Mouse (Mus musculus) kidney, adult 2 months (tissue): ENCODE data around the gene Taar4. TPM values are rescaled to one million over a fixed set of nuclear protein-coding genes. Genes with fewer than 3 reads are reported as not detected.
A peak's percentile ranks its signal among the peaks of the same experiment; 100 is the strongest.

Experiments
- DNase-seq: peaks from one replicate; pipeline ENCODE4 v3.0.0; 2021
- H3K27ac ChIP-seq: fragments of 200-500 bp; 2 replicates; pipeline ENCODE4 v1.5.1; 2012; ENCODE audit warnings: low read depth, low read length, control low read depth, inconsistent platforms; ENCODE audit not compliant: insufficient read depth
- H3K27me3 ChIP-seq: fragments of 200-500 bp; replicated peaks from 2 replicates; pipeline ENCODE4 v1.6.1; 2012; ENCODE audit warnings: mild to moderate bottlenecking, moderate library complexity, low read length, inconsistent platforms; ENCODE audit not compliant: control insufficient read depth, insufficient read depth
- H3K36me3 ChIP-seq: fragments of 200-500 bp; 2 replicates; pipeline ENCODE4 v1.6.1; 2012; ENCODE audit warnings: mild to moderate bottlenecking, moderate library complexity, low read length, inconsistent platforms; ENCODE audit not compliant: control insufficient read depth, insufficient read depth
- H3K4me1 ChIP-seq: fragments of 200-500 bp; 2 replicates; pipeline ENCODE4 v1.6.1; 2011; ENCODE audit warnings: low read length; ENCODE audit not compliant: control insufficient read depth, insufficient read depth
- H3K4me3 ChIP-seq: fragments of 200-500 bp; 2 replicates; pipeline ENCODE4 v1.5.1; 2011; ENCODE audit warnings: mild to moderate bottlenecking, low read depth, low read length, control low read depth; ENCODE audit not compliant: insufficient read depth
- CTCF ChIP-seq: fragments of 200-500 bp; conservative IDR thresholded peaks from 2 replicates; pipeline ENCODE4 v1.5.1; 2011; ENCODE audit warnings: low read depth, mild to moderate bottlenecking, control low read depth, low read length, moderate library complexity, mixed read lengths; ENCODE audit not compliant: insufficient read depth, insufficient read length
- POLR2A ChIP-seq: fragments of 200-500 bp; IDR thresholded peaks from one replicate; pipeline ENCODE4 v1.6.1; 2011; ENCODE audit warnings: low read depth, low read length, control low read depth
- WGBS: fragments of 180-500 bp; shearing (Covaris S2); methylation state at CpG from one replicate; pipeline ENCODE4 v1.1.7; 2018; 5-methylcytosine and 5-hydroxymethylcytosine counted together
- polyA plus RNA-seq: library from polyadenylated mRNA; depleted of rRNA; stranded (reverse); fragments of >200 nt; gene quantifications from 2 replicates; pipeline ENCODE4 v1.2.3, GENCODE M21; 2012

The Taar4 gene
- polyA plus RNA-seq, 1 experiment: not detected

- DNase-seq: no peak
- Histone ChIP-seq H3K27ac (no peak overlapping the region), H3K4me1 (no peaks in the 10 kb centered on the region), H3K4me3 (no peak overlapping the region), H3K27me3 (no peaks in the 10 kb centered on the region), H3K36me3 (no peaks in the 10 kb centered on the region)
- WGBS: 47% methylated on average over 4 of the region's 4 CpGs
- TF ChIP-seq POLR2A (no peak), CTCF (no peak)
Observed at GRCm38 (mm10) chr10:23977958-23978357, 17.7 kb downstream of the Taar4 start.

DNA sequence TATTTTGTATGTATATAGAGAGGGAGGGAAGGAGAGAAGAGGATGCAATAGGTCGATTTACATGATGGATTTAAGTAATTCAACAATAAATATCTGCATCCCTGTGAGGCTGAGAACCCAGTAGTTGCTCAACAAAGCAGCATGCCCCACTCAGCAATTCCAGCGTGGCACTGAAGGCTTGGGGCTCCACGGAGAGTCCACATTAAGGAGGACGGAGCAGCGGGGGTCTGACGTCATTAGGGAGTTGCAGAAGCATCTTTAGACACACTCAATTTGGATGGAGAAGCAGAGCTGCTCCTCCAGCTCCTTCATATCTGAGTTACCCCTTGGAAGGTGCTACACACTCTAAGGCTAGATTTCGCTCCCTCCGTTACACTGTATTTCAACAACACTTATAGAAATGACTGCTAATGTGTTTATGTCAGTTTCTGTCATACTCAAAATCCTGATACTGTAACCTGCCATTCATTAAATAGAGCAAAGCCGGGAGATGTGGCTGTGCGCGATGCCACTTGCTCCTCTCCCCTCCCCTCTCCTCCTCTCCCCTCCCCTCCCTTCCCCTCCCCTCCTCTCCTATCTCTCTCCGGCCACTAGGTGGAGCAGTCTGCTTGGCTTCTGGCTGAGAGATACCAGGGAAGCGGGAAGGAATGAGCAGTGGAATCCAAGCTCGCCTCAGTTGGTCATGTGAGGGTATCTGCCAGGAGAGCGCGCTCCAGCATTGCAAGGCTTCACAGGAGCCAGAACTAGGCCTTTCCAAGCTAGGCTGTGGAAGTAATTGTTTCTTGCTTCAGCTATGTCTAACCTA is 18.8 kb downstream of the Taar4 start:
- TF ChIP-seq POLR2A (no peak), CTCF (peak; percentile 84)
- WGBS: 45% methylated on average over 16 of the region's 16 CpGs
- H3K4me3 ChIP-seq: no peak overlapping the region
- DNase-seq: peak; percentile 86
- no peak overlapping the region for H3K27ac ChIP-seq
- H3K4me1 ChIP-seq: no peaks in the 10 kb centered on the region
- no peaks in the 10 kb centered on the region for H3K36me3 ChIP-seq
- H3K27me3 ChIP-seq: no peaks in the 10 kb centered on the region

- H3K4me3 ChIP-seq: no peak within 1 kb of the TSS
- H3K27ac ChIP-seq: no peak within 1 kb of the TSS
- WGBS: 70% methylated on average over 8 of the region's 8 CpGs
- no peak for DNase-seq
- H3K36me3 ChIP-seq: no peaks in the 10 kb centered on the region
- no peaks in the 10 kb centered on the region for H3K27me3 ChIP-seq
- TF ChIP-seq POLR2A (no peak), CTCF (no peak)
- no peaks in the 10 kb centered on the region for H3K4me1 ChIP-seq
Observed at GRCm38 (mm10) chr10:23985546-23985945, 25.3 kb downstream of the Taar4 start, which contains the start of gene Taar6. Gene Taar6 (minus strand): TSS chr10:23985646.

- Histone ChIP-seq H3K4me1 (no peaks in the 10 kb centered on the region), H3K27me3 (no peaks in the 10 kb centered on the region), H3K36me3 (no peaks in the 10 kb centered on the region), H3K4me3 (no peak overlapping the region), H3K27ac (no peak overlapping the region)
- 76% methylated on average over 5 of the region's 5 CpGs for WGBS
- peak; percentile 6 for DNase-seq
- no peak for TF ChIP-seq POLR2A
- TF ChIP-seq CTCF: no peak
Observed at GRCm38 (mm10) chr10:23986419-23986818, 26.1 kb downstream of the Taar4 start.

DNA sequence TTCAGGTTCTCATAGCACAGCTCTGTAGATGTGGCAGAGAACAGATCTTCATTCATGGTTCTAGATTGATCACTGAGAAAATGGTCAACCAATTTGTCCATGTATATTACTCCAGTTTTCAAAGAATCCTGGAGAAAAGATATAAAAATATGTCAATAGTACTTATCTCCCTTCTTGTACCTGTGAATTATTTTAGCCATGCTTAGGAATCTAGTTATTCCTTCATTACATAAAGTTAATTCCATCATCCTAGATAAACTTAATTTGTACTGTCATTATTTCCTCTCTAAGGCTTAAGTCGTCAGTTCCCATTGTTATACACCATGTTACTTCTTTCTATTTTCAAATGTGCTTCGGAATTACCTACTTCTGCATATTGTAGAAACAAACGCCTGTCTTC is 33.1 kb downstream of the Taar4 start, which contains the start of gene Taar7a:
Gene Taar7a (minus strand): TSS at position 101 of the 400 bp plus-strand sequence.
- TF ChIP-seq POLR2A (no peak), CTCF (no peak)
- WGBS: 84% methylated on average over 3 of the region's 3 CpGs

DNA sequence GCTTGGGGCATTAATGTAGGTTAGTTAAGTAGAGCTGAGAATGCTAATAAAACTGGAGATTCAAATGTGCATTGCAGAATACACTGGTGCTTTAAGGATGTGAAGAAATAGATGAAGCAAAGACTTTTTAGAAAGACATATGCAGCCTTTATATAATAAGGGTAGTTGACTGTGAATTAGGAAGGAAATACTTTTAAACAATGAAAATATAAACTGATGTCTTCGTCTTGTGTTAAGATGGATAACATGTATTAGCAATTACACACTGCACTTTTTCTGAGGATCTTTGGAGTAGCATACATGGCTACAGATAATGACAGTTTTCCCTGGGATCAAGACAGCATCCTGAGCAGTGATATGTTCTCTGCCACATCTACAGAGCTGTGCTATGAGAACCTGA is 39.3 kb downstream of the Taar4 start, which contains the start of gene Taar7b:
Gene Taar7b (plus strand): TSS at position 301 of the 400 bp plus-strand sequence.
- TF ChIP-seq POLR2A (no peak), CTCF (no peak)
- Histone ChIP-seq H3K27ac (no peak within 1 kb of the TSS), H3K4me3 (no peak within 1 kb of the TSS), H3K27me3 (no peaks in the 10 kb centered on the region), H3K4me1 (no peaks in the 10 kb centered on the region), H3K36me3 (no peaks in the 10 kb centered on the region)
- WGBS: 73% methylated on average over 1 of the region's 1 CpGs
- DNase-seq: no peak

More for the DNA sequence above, 33.1 kb downstream of the Taar4 start, which contains the start of gene Taar7a:
- H3K4me3 ChIP-seq: no peak within 1 kb of the TSS
- no peak within 1 kb of the TSS for H3K27ac ChIP-seq
- no peak for DNase-seq
- no peaks in the 10 kb centered on the region for H3K4me1 ChIP-seq
- H3K27me3 ChIP-seq: no peaks in the 10 kb centered on the region
- H3K36me3 ChIP-seq: no peaks in the 10 kb centered on the region

GRCm38 (mm10) chr10:24006442-24006841 is 46.1 kb downstream of the Taar4 start:
- H3K27me3 ChIP-seq: no peaks in the 10 kb centered on the region
- 81% methylated on average over 1 of the region's 1 CpGs for WGBS
- no peaks in the 10 kb centered on the region for H3K4me1 ChIP-seq
- H3K4me3 ChIP-seq: no peak overlapping the region
- DNase-seq: no peak
- no peaks in the 10 kb centered on the region for H3K36me3 ChIP-seq
- TF ChIP-seq POLR2A (no peak), CTCF (no peak)
- no peak overlapping the region for H3K27ac ChIP-seq

- no peak for DNase-seq
- Histone ChIP-seq H3K36me3 (no peaks in the 10 kb centered on the region), H3K4me1 (no peaks in the 10 kb centered on the region), H3K27me3 (no peaks in the 10 kb centered on the region), H3K27ac (no peak overlapping the region), H3K4me3 (no peak overlapping the region)
- 77% methylated on average over 2 of the region's 2 CpGs for WGBS
- TF ChIP-seq CTCF (no peak), POLR2A (no peak)
Observed at GRCm38 (mm10) chr10:24007034-24007433, 46.7 kb downstream of the Taar4 start.
